Mouse (Mus musculus) gastrocnemius, postnatal 10 days (tissue): Measurements from ENCODE around the gene Chp1. TPM values are rescaled to one million over a fixed set of nuclear protein-coding genes. Genes with fewer than 3 reads are reported as not detected.

Source experiments
- total RNA-seq, 2 experiments: library from RNA; stranded (reverse); gene quantifications; 2 replicates each; pipeline ENCODE4 v1.2.3; 2021

The Chp1 gene
- total RNA-seq, 2 experiments from 2014 or later, result 55.8 to 57.9 TPM

Other genes starting within 250 kb of the Chp1 start
- gene Dll4, start 221.9 kb upstream of the Chp1 start, total RNA-seq, result 10 to 100 TPM; 12.6 to 12.9 TPM
- gene Chac1, start 196.5 kb upstream of the Chp1 start, total RNA-seq, result 10 to 100 TPM in 1 of 2 experiments, 1 to 10 TPM in 1; 7.0 to 18.8 TPM
- 10 to 100 TPM; 12.6 to 16.5 TPM for gene Ino80, start 70.0 kb upstream of the Chp1 start, total RNA-seq
- gene Exd1, start 70 bp upstream of the Chp1 start, total RNA-seq, result under 1 TPM; 0.14 to 0.20 TPM
- 1 to 10 TPM; 6.8 to 8.4 TPM for gene Nusap1, start 70.6 kb downstream of the Chp1 start, total RNA-seq
- gene Oip5, start 70.8 kb downstream of the Chp1 start, total RNA-seq, result 1 to 10 TPM; 2.5 to 3.4 TPM
- 10 to 100 TPM; 36.0 to 40.0 TPM for gene Ndufaf1, start 115.1 kb downstream of the Chp1 start, total RNA-seq
- 10 to 100 TPM; 26.7 to 29.2 TPM for gene Rtf1, start 127.4 kb downstream of the Chp1 start, total RNA-seq
- gene Itpka, start 194.6 kb downstream of the Chp1 start, total RNA-seq, result under 1 TPM; 0.18 to 0.26 TPM
- not detected for gene Ltk, start 212.7 kb downstream of the Chp1 start, total RNA-seq
- 10 to 100 TPM; 14.2 to 14.5 TPM for gene Rpap1, start 239.8 kb downstream of the Chp1 start, total RNA-seq